Mouse (Mus musculus): ENCODE results near the gene Anp32a.

DNA sequence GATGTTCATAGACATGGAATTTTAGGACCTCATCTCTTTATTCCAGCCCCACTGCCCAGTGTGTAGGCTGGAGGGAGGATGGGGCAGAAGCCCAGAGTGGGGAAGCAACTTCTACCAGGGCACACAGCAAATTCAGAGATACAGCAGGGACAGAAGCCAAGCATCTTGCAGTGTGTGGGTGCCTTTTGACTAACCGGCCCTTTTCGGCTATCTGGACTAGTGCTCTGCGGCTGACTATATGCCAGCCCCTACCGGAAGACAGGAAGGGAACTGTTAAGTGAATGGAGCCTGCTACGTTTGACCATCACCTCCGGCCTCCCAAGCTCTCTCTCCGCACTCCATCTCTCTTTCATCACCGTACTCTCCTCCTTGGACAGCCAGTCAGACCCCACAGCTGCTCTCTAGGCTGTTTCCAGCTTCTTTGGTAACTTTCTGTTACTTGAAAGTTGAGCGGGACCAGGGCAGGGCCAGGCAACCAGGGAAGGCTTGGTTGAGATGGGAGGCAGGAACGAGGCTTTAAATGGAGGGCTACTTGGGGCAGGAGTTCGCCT is 21.8 kb downstream of the Anp32a start:
- TF ChIP-seq CTCF (IDR thresholded peaks at IDR 0.05; ENCODE audit: low read depth, low read length) (no peak), POLR2A (IDR thresholded peaks at IDR 0.05; ENCODE audit: extremely low read depth, insufficient read depth, low read length) (no peak)

All from liver, adult 2 months (tissue).